Mouse (Mus musculus): ENCODE results near the gene Iqcn. TPM values are rescaled to one million over a fixed set of nuclear protein-coding genes. Genes with fewer than 3 reads are reported as not detected.

Iqcn gene
- polyA plus RNA-seq, 1 experiment from 2014 or later = 0.04 TPM

DNA sequence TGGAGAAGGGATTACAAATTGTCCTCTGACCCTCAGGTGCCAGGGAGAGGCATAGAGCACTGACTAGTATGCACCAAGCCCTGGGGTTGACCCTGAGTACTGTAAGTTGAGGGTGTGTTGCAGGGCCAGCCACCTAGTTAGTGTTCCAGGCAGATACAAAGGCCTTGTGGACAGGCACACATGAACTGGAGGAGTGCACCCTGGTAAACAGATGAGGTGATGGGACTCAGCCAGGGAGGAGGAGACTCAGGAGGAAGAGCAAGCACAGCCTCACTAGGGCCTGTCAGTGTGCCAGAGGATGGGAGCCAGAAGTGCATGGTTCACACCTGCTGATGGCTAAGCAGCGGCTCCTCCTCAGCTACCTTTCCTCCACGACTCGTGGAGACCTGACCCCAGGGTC is 23.2 kb upstream of the Iqcn start:
- no peak overlapping the region for H3K4me2 ChIP-seq (replicated peaks)
- no peak overlapping the region for H3K4me3 ChIP-seq
- no peak overlapping the region for H3K9ac ChIP-seq (replicated peaks)
- H3K4me1 ChIP-seq = peaks cover 12% of the 10 kb centered on the region; the same call in 1 of the 2 replicates
- no peak overlapping the region for H3K27ac ChIP-seq (replicated peaks)
- ATAC-seq (ENCODE audit: low FRiP score, low read depth) = no peak
- H3K27me3 ChIP-seq = no peaks in the 10 kb centered on the region
- H3K36me3 ChIP-seq = peaks cover 20% of the 10 kb centered on the region
- H3K9me3 ChIP-seq = no peaks in the 10 kb centered on the region
- 93% methylated on average over 3 of the region's 3 CpGs for WGBS

- no peak for ATAC-seq (ENCODE audit: low FRiP score, low read depth)
- WGBS = 75% methylated on average over 3 of the region's 3 CpGs
- peaks cover 20% of the 10 kb centered on the region for H3K36me3 ChIP-seq
Measured at GRCm38 (mm10) chr8:70681410-70681809, 21.8 kb upstream of the Iqcn start.

GRCm38 (mm10) chr8:70682193-70682592 is 21.1 kb upstream of the Iqcn start:
- Histone ChIP-seq H3K27ac (replicated peaks) (no peak overlapping the region), H3K27me3 (no peaks in the 10 kb centered on the region), H3K36me3 (peaks cover 20% of the 10 kb centered on the region), H3K4me1 (peaks cover 11% of the 10 kb centered on the region; the same call in 1 of the 2 replicates), H3K4me3 (no peak overlapping the region), H3K9ac (replicated peaks) (peak overlapping the region; percentile 46; the same call in 1 of the 2 replicates), H3K9me3 (no peaks in the 10 kb centered on the region), H3K4me2 (replicated peaks) (peak overlapping the region; percentile 25)
- ATAC-seq (ENCODE audit: low FRiP score, low read depth) = no peak
- 8% methylated on average over 19 of the region's 19 CpGs for WGBS

More at GRCm38 (mm10) chr8:70681410-70681809, 21.8 kb upstream of the Iqcn start:
- Histone ChIP-seq H3K4me3 (no peak overlapping the region), H3K9ac (replicated peaks) (no peak overlapping the region), H3K4me1 (peaks cover 11% of the 10 kb centered on the region; the same call in 1 of the 2 replicates), H3K4me2 (replicated peaks) (no peak overlapping the region), H3K9me3 (no peaks in the 10 kb centered on the region), H3K27me3 (no peaks in the 10 kb centered on the region), H3K27ac (replicated peaks) (no peak overlapping the region)

- Histone ChIP-seq H3K9me3 (no peaks in the 10 kb centered on the region), H3K4me1 (peaks cover 11% of the 10 kb centered on the region; the same call in 1 of the 2 replicates), H3K36me3 (peaks cover 16% of the 10 kb centered on the region), H3K27me3 (no peaks in the 10 kb centered on the region), H3K9ac (replicated peaks) (peak overlapping the region; percentile 46; the same call in 1 of the 2 replicates), H3K4me2 (replicated peaks) (no peak overlapping the region), H3K27ac (replicated peaks) (no peak overlapping the region), H3K4me3 (no peak overlapping the region)
- no peak for ATAC-seq (ENCODE audit: low FRiP score, low read depth)
- 80% methylated on average over 3 of the region's 3 CpGs for WGBS
Measured at GRCm38 (mm10) chr8:70682692-70683091, 20.6 kb upstream of the Iqcn start.

GRCm38 (mm10) chr8:70684291-70684690 is 19.0 kb upstream of the Iqcn start:
- H3K27ac ChIP-seq (replicated peaks) = no peak overlapping the region
- H3K9me3 ChIP-seq = no peaks in the 10 kb centered on the region
- no peaks in the 10 kb centered on the region for H3K36me3 ChIP-seq
- 46% methylated on average over 7 of the region's 7 CpGs for WGBS
- peaks cover 13% of the 10 kb centered on the region; the same call in 1 of the 2 replicates for H3K4me1 ChIP-seq
- H3K9ac ChIP-seq (replicated peaks) = no peak overlapping the region
- no peaks in the 10 kb centered on the region for H3K27me3 ChIP-seq
- H3K4me3 ChIP-seq = no peak overlapping the region
- no peak overlapping the region for H3K4me2 ChIP-seq (replicated peaks)
- ATAC-seq (ENCODE audit: low FRiP score, low read depth) = no peak

- H3K4me3 ChIP-seq = no peak overlapping the region
- 92% methylated on average over 8 of the region's 8 CpGs for WGBS
- no peaks in the 10 kb centered on the region for H3K9me3 ChIP-seq
- H3K27ac ChIP-seq (replicated peaks) = no peak overlapping the region
- no peak overlapping the region for H3K4me2 ChIP-seq (replicated peaks)
- H3K36me3 ChIP-seq = no peaks in the 10 kb centered on the region
- peaks cover 23% of the 10 kb centered on the region for H3K4me1 ChIP-seq
- ATAC-seq (ENCODE audit: low FRiP score, low read depth) = no peak
- H3K9ac ChIP-seq (replicated peaks) = no peak overlapping the region
- no peaks in the 10 kb centered on the region for H3K27me3 ChIP-seq
Measured at GRCm38 (mm10) chr8:70687576-70687975, 15.7 kb upstream of the Iqcn start.

- H3K27ac ChIP-seq (replicated peaks) = no peak overlapping the region
Measured at GRCm38 (mm10) chr8:70688136-70688535, 15.1 kb upstream of the Iqcn start.

DNA sequence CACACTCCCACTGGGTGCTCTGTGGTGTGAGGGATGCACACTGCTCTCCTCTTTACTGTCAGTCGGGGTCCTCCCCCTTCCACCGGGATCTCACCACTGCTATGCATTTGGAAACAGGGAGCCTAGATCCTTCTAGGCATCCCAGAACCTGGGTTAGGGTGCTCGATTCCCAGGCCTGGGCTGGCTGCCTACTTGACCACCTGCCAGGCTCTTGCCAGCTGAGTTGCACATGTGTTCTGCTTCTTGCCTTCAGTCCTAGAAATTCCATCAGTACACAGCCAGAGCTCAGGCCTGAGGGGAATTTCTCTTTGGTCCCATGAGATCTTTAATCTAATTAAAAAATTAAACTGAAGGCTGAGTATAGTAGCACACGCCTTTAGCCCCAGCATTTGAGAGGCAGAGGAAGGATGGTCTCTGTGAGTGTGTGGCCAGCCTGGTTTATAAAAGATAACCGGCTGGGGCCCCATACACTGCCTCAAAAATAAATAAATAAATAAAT is 13.3 kb upstream of the Iqcn start:
- 83% methylated on average over 5 of the region's 5 CpGs for WGBS
- H3K9me3 ChIP-seq = no peaks in the 10 kb centered on the region
- H3K27me3 ChIP-seq = peaks cover 1% of the 10 kb centered on the region; the same call in 1 of the 2 replicates
- no peak overlapping the region for H3K27ac ChIP-seq (replicated peaks)
- ATAC-seq (ENCODE audit: low FRiP score, low read depth) = no peak
- no peak overlapping the region for H3K4me2 ChIP-seq (replicated peaks)
- no peaks in the 10 kb centered on the region for H3K36me3 ChIP-seq
- H3K9ac ChIP-seq (replicated peaks) = no peak overlapping the region
- peaks cover 17% of the 10 kb centered on the region for H3K4me1 ChIP-seq
- no peak overlapping the region for H3K4me3 ChIP-seq

More at GRCm38 (mm10) chr8:70688136-70688535, 15.1 kb upstream of the Iqcn start:
- Histone ChIP-seq H3K9me3 (no peaks in the 10 kb centered on the region), H3K4me3 (no peak overlapping the region), H3K4me2 (replicated peaks) (no peak overlapping the region), H3K4me1 (peaks cover 23% of the 10 kb centered on the region), H3K9ac (replicated peaks) (no peak overlapping the region), H3K36me3 (no peaks in the 10 kb centered on the region), H3K27me3 (no peaks in the 10 kb centered on the region)
- 90% methylated on average over 3 of the region's 3 CpGs for WGBS
- ATAC-seq (ENCODE audit: low FRiP score, low read depth) = no peak

- Histone ChIP-seq H3K4me3 (peak overlapping the region; percentile 30), H3K9me3 (no peaks in the 10 kb centered on the region), H3K4me1 (peaks cover 29% of the 10 kb centered on the region), H3K4me2 (replicated peaks) (peak overlapping the region; percentile 50), H3K9ac (replicated peaks) (peak overlapping the region; percentile 54), H3K27me3 (peaks cover 7% of the 10 kb centered on the region; the same call in 1 of the 2 replicates), H3K27ac (replicated peaks) (peak overlapping the region; percentile 77), H3K36me3 (no peaks in the 10 kb centered on the region)
- WGBS = 58% methylated on average over 4 of the region's 4 CpGs
- ATAC-seq (ENCODE audit: low FRiP score, low read depth) = peak; percentile 32
Measured at GRCm38 (mm10) chr8:70691230-70691629, 12.0 kb upstream of the Iqcn start.

DNA sequence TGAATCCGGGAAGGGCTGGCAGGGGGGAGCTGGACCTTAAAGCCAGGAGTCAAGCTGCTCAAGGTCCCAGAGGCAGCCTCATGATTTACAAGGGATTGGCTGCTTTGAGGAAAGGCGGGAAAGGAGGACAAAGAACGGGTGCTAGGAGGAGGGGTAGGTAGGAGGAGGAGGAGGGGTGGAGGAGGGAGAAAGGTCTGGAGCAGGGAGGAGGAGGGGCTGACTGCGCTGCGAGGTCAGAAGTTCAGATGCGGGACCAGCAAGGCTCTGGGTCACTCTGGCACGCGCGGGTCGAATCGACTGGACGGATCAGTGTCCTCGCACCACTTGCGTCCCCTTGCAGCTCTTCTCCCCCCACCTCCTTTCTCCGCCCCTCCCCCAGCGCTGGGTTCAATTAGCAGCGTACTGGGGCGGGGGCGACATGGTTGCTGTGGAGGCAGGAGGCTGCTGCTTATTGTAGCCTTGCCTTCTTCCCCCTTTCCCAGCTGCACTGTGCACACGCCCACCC is 11.5 kb upstream of the Iqcn start:
- peak; percentile 61 for ATAC-seq (ENCODE audit: low FRiP score, low read depth)
- Histone ChIP-seq H3K4me1 (peaks cover 35% of the 10 kb centered on the region), H3K36me3 (no peaks in the 10 kb centered on the region), H3K27me3 (peaks cover 7% of the 10 kb centered on the region; the same call in 1 of the 2 replicates), H3K9ac (replicated peaks) (peak overlapping the region; percentile 54), H3K4me2 (replicated peaks) (peak overlapping the region; percentile 50), H3K4me3 (peak overlapping the region; percentile 30), H3K9me3 (no peaks in the 10 kb centered on the region), H3K27ac (replicated peaks) (peak overlapping the region; percentile 77)
- WGBS = 1% methylated on average over 20 of the region's 20 CpGs

DNA sequence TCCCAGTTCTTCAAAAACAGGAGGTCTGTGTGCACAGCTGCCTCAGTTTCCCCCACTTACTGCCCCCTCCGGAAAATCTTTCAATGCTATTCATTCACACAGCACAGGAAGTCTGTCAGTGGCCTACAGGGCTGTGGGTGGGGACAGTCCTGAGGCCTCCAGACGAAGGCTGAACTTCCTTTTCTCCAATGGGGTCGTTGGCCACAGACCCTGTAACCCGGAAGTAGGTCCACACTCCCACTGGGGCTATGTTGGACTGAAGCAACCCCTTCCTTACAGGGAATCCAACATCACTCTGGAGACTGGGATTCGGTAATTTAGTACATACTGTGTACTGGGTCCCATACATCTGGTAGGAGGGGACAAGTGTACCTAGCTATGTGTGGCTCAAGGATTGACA is 9.6 kb upstream of the Iqcn start:
- peaks cover 7% of the 10 kb centered on the region; the same call in 1 of the 2 replicates for H3K27me3 ChIP-seq
- no peak for ATAC-seq (ENCODE audit: low FRiP score, low read depth)
- no peaks in the 10 kb centered on the region for H3K36me3 ChIP-seq
- no peak overlapping the region for H3K4me2 ChIP-seq (replicated peaks)
- no peaks in the 10 kb centered on the region for H3K9me3 ChIP-seq
- H3K4me3 ChIP-seq = no peak overlapping the region
- H3K4me1 ChIP-seq = peaks cover 50% of the 10 kb centered on the region
- H3K27ac ChIP-seq (replicated peaks) = no peak overlapping the region
- 80% methylated on average over 5 of the region's 5 CpGs for WGBS
- H3K9ac ChIP-seq (replicated peaks) = no peak overlapping the region

DNA sequence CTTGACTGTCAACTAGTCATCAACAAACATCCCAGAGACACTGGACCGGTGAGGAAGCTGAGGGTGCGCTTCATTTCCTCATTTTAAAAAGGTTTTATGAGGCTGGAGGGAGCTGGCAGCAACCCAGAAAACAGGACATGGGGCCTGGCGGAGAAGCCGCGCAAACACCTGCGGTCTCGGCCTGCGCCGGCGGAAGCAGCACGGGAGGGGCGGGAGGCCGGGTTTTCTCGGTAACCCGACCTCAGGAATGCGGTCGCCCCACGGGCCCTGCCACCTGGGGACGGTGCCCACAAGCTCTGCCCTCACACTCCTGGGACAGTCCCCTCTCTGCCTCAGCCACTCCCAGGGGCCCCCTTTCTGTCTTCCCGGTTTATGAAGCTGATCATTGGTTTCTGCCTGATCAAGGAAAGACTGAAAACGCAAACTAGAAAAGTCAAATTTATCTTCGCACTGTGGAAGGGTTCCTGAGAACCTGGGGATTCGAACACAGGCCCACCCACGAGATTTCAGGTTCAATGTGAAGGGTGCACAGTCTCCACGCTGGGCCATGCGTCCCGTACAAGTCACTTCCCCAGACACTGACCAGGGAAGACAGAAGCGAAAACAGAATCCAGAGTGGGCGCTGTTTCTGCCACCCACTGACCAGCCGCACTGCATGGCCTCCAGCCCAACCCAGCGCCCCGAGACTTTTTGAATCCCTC is 7.8 kb upstream of the Iqcn start:
- Histone ChIP-seq H3K27me3 (peaks cover 7% of the 10 kb centered on the region; the same call in 1 of the 2 replicates), H3K27ac (replicated peaks) (peak overlapping the region; percentile 99; the same call in 1 of the 2 replicates), H3K4me2 (replicated peaks) (no peak overlapping the region), H3K9me3 (no peaks in the 10 kb centered on the region), H3K4me1 (peaks cover 45% of the 10 kb centered on the region), H3K36me3 (no peaks in the 10 kb centered on the region), H3K9ac (replicated peaks) (0 out of 2 replicates have a peak overlapping the region, but pooled peaks have one; percentile 20), H3K4me3 (no peak overlapping the region)
- 39% methylated on average over 32 of the region's 32 CpGs for WGBS
- ATAC-seq (ENCODE audit: low FRiP score, low read depth) = no peak
